Mouse (Mus musculus) ES-E14 (cell line): ENCODE results near the gene Robo1.

Experiments used
- HCFC1 ChIP-seq: IDR thresholded peaks from 2 replicates; pipeline ENCODE4 v1.6.1; 2012; ENCODE audit warnings: low read length, inconsistent platforms, borderline replicate concordance; ENCODE audit not compliant: insufficient read depth
- ZC3H11A ChIP-seq: IDR thresholded peaks from 2 replicates; pipeline ENCODE4 v1.6.1; 2012; ENCODE audit warnings: low read depth, mild to moderate bottlenecking, inconsistent platforms, low read length, borderline replicate concordance

GRCm38 (mm10) chr16:72810942-72811341 lies 502.8 kb downstream of the Robo1 start:
- no peak for TF ChIP-seq HCFC1
- TF ChIP-seq ZC3H11A = no peak
